Mouse (Mus musculus): ENCODE results near the gene Cln3. TPM values are rescaled to one million over a fixed set of nuclear protein-coding genes. Genes with fewer than 3 reads are reported as not detected.

Cln3 gene
- polyA plus RNA-seq, 2 experiments = 7.2 to 8.8 TPM

DNA sequence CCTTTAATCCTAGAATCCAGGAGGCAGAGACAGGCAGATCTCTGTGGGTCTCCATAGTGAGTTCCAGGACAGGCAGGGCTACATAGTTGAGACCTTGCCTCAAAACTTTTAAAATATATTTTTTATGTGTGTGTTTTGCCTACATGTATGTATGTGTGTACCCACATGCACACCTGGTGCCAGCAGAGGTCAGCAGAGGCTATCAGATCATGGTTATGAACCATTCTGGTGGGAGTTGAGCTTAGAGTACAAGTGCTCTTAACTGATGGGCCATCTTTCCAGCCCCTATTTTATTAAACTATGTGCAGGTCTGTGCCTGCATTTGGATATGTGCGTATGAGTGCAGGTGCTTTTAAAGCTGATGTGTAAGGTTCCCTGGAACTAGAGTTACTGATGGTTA is 30.8 kb downstream of the Cln3 start:
- H3K27ac ChIP-seq = no peak overlapping the region
- WGBS (ENCODE audit: insufficient replicate concordance) = 81% methylated on average over 1 of the region's 1 CpGs
- DNase-seq (ENCODE audit: low read depth in 3 of 3, low spot score in 3 of 3) (no peak), ATAC-seq (ENCODE audit: insufficient read depth) (no peak)
- peaks cover 88% of the 10 kb centered on the region for H3K36me3 ChIP-seq (replicated peaks; ENCODE audit: control insufficient read depth, insufficient read depth, low read depth)
- no peaks in the 10 kb centered on the region for H3K27me3 ChIP-seq (ENCODE audit: control insufficient read depth, insufficient read depth, low read length)
- H3K4me1 ChIP-seq (replicated peaks; ENCODE audit: control insufficient read depth in 2 of 2, insufficient read depth in 2 of 2, low read length in 1 of 2) = no peaks in the 10 kb centered on the region
- no peaks in the 10 kb centered on the region for H3K9me3 ChIP-seq (ENCODE audit: control insufficient read depth, low read length)
- no peak overlapping the region for H3K4me2 ChIP-seq (ENCODE audit: low read depth)
- no peak overlapping the region for H3K4me3 ChIP-seq (ENCODE audit: insufficient read depth in 1 of 2, low read depth in 2 of 2, low read length in 2 of 2)
- TF ChIP-seq CTCF (IDR thresholded peaks at IDR 0.05; ENCODE audit: low read depth) = peak; percentile 29
- no peak for TF ChIP-seq EP300 (IDR thresholded peaks at IDR 0.05; ENCODE audit: low read depth)
- H3K9ac ChIP-seq (replicated peaks) = no peak overlapping the region

DNA sequence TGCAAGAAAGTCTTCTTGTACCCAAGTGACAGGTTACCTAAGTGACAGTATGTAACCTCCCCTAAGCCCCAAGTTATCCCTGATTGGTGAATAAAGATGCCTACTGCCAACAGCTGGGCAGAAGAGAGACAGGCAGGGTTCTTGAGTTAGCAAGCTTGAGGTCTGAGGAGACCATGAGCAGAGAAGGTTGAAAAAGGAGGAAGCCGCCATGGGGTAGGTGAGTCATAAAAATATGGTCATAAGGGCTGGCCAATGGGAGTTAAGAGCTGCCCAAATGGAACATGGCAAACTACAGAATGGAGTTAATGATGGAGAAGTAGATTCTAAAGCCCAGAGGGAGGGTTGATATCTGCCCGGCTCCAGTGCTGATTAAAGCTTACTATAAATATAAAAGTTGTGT is 40.0 kb downstream of the Cln3 start:
- no peak overlapping the region for H3K4me2 ChIP-seq (ENCODE audit: low read depth)
- no peak overlapping the region for H3K4me3 ChIP-seq (ENCODE audit: insufficient read depth in 1 of 2, low read depth in 2 of 2, low read length in 2 of 2)
- no peak overlapping the region for H3K9ac ChIP-seq (replicated peaks)
- 73% methylated on average over 2 of the region's 2 CpGs for WGBS (ENCODE audit: insufficient replicate concordance)
- DNase-seq (ENCODE audit: low read depth in 3 of 3, low spot score in 3 of 3) (no peak), ATAC-seq (ENCODE audit: insufficient read depth) (no peak)
- H3K27ac ChIP-seq = no peak overlapping the region
- H3K4me1 ChIP-seq (replicated peaks; ENCODE audit: control insufficient read depth in 2 of 2, insufficient read depth in 2 of 2, low read length in 1 of 2) = no peaks in the 10 kb centered on the region
- no peaks in the 10 kb centered on the region for H3K9me3 ChIP-seq (ENCODE audit: control insufficient read depth, low read length)
- H3K27me3 ChIP-seq (ENCODE audit: control insufficient read depth, insufficient read depth, low read length) = no peaks in the 10 kb centered on the region
- peaks cover 43% of the 10 kb centered on the region for H3K36me3 ChIP-seq (replicated peaks; ENCODE audit: control insufficient read depth, insufficient read depth, low read depth)
- TF ChIP-seq EP300 (IDR thresholded peaks at IDR 0.05; ENCODE audit: low read depth) (no peak), CTCF (IDR thresholded peaks at IDR 0.05; ENCODE audit: low read depth) (no peak)

GRCm38 (mm10) chr7:126541661-126542060 is 44.0 kb downstream of the Cln3 start:
- TF ChIP-seq CTCF (IDR thresholded peaks at IDR 0.05; ENCODE audit: low read depth) (no peak), EP300 (IDR thresholded peaks at IDR 0.05; ENCODE audit: low read depth) (no peak)
- WGBS (ENCODE audit: insufficient replicate concordance) = 57% methylated on average over 1 of the region's 1 CpGs

DNA sequence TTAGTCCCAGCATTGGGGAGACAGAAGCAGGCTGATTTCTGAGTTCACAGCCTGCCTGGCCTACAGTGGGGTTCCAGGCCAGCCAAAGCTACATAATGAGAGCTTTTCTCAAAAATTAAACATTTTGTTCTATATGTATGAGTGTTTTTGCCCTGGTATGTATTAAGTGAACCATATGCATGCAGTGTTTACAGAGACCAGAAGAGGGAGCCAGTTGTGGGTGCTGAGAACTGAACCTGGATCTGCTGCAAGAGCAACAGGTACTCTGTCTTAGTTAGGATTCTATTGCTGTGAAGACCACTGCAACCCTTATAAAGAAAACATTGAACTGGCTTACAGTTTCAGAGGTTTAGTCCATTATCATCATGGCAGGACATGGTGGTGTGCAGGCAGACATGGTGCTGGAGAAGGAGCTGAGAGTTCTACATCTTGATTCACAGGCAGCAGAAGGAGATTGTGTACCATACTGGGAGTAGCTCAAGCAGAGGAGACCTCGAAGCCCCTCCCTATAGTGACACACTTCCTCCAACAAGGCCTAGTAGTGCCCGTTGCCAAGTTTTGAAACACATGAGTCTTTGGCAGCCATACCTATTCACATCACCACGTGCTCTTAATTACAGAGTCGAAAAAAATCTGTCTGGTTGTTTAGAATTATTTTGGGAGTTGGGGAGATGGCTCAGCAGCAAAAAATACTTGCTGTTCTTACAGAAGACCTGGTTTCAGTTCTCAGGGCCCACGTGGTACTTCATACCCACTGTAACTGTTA is 47.6 kb downstream of the Cln3 start:
- no peak overlapping the region for H3K27ac ChIP-seq
- no peaks in the 10 kb centered on the region for H3K9me3 ChIP-seq (ENCODE audit: control insufficient read depth, low read length)
- DNase-seq (ENCODE audit: low read depth in 3 of 3, low spot score in 3 of 3) = peak; percentile 11 to 19 (median 15)
- H3K4me1 ChIP-seq (replicated peaks; ENCODE audit: control insufficient read depth in 2 of 2, insufficient read depth in 2 of 2, low read length in 1 of 2) = no peaks in the 10 kb centered on the region
- no peak overlapping the region for H3K4me3 ChIP-seq (ENCODE audit: insufficient read depth in 1 of 2, low read depth in 2 of 2, low read length in 2 of 2)
- no peak for ATAC-seq (ENCODE audit: insufficient read depth)
- peaks cover 17% of the 10 kb centered on the region for H3K27me3 ChIP-seq (ENCODE audit: control insufficient read depth, insufficient read depth, low read length)
- 56% methylated on average over 5 of the region's 5 CpGs for WGBS (ENCODE audit: insufficient replicate concordance)
- TF ChIP-seq CTCF (IDR thresholded peaks at IDR 0.05; ENCODE audit: low read depth) (peak; percentile 62), EP300 (IDR thresholded peaks at IDR 0.05; ENCODE audit: low read depth) (no peak)
- H3K36me3 ChIP-seq (replicated peaks; ENCODE audit: control insufficient read depth, insufficient read depth, low read depth) = no peaks in the 10 kb centered on the region
- H3K4me2 ChIP-seq (ENCODE audit: low read depth) = no peak overlapping the region
- H3K9ac ChIP-seq (replicated peaks) = no peak overlapping the region

More at GRCm38 (mm10) chr7:126541661-126542060, 44.0 kb downstream of the Cln3 start:
- no peak for DNase-seq (ENCODE audit: low read depth in 3 of 3, low spot score in 3 of 3)
- no peak for ATAC-seq (ENCODE audit: insufficient read depth)
- no peaks in the 10 kb centered on the region for H3K4me1 ChIP-seq (replicated peaks; ENCODE audit: control insufficient read depth in 2 of 2, insufficient read depth in 2 of 2, low read length in 1 of 2)
- peaks cover 6% of the 10 kb centered on the region for H3K36me3 ChIP-seq (replicated peaks; ENCODE audit: control insufficient read depth, insufficient read depth, low read depth)
- H3K27ac ChIP-seq = no peak overlapping the region
- no peak overlapping the region for H3K4me2 ChIP-seq (ENCODE audit: low read depth)
- no peak overlapping the region for H3K9ac ChIP-seq (replicated peaks)
- no peaks in the 10 kb centered on the region for H3K9me3 ChIP-seq (ENCODE audit: control insufficient read depth, low read length)
- no peak overlapping the region for H3K4me3 ChIP-seq (ENCODE audit: insufficient read depth in 1 of 2, low read depth in 2 of 2, low read length in 2 of 2)
- peaks cover 5% of the 10 kb centered on the region for H3K27me3 ChIP-seq (ENCODE audit: control insufficient read depth, insufficient read depth, low read length)

DNA sequence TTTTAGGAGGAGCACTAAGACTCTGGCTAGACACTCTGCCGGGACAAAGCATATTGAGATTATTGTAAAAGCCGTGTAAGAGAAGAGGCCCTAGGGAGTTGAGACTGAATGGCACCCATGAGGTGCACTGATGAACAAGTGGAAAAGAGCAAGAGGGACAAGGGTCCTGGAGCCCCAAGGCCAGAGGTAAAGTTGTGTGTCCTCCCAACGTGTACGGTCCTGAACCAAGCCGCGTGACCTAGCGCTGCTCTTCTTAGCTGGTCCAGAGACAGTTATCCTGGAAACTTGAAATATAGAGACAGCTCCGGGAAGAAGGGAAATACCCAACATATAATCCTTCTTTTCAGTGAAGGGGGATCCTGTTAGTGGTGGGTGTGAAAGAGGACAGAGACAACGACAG is 49.2 kb downstream of the Cln3 start:
- H3K27me3 ChIP-seq (ENCODE audit: control insufficient read depth, insufficient read depth, low read length) = peaks cover 17% of the 10 kb centered on the region
- peak overlapping the region in 1 of 2 experiments; percentile 33; a peak in 2 of 4 replicates for H3K4me3 ChIP-seq (ENCODE audit: insufficient read depth in 1 of 2, low read depth in 2 of 2, low read length in 2 of 2)
- H3K36me3 ChIP-seq (replicated peaks; ENCODE audit: control insufficient read depth, insufficient read depth, low read depth) = no peaks in the 10 kb centered on the region
- H3K4me2 ChIP-seq (ENCODE audit: low read depth) = peak overlapping the region; percentile 59
- WGBS (ENCODE audit: insufficient replicate concordance) = 68% methylated on average over 9 of the region's 9 CpGs
- no peak for ATAC-seq (ENCODE audit: insufficient read depth)
- H3K27ac ChIP-seq = no peak overlapping the region
- no peak overlapping the region for H3K9ac ChIP-seq (replicated peaks)
- no peaks in the 10 kb centered on the region for H3K4me1 ChIP-seq (replicated peaks; ENCODE audit: control insufficient read depth in 2 of 2, insufficient read depth in 2 of 2, low read length in 1 of 2)
- TF ChIP-seq CTCF (IDR thresholded peaks at IDR 0.05; ENCODE audit: low read depth) (no peak), EP300 (IDR thresholded peaks at IDR 0.05; ENCODE audit: low read depth) (no peak)
- H3K9me3 ChIP-seq (ENCODE audit: control insufficient read depth, low read length) = no peaks in the 10 kb centered on the region
- no peak for DNase-seq (ENCODE audit: low read depth in 3 of 3, low spot score in 3 of 3)
